Mouse (Mus musculus): ENCODE results near the gene Haao. TPM values are rescaled to one million over a fixed set of nuclear protein-coding genes. Genes with fewer than 3 reads are reported as not detected.

Haao gene
- under 1 TPM; 0.36 to 0.76 TPM for total RNA-seq (2021)
- long read RNA-seq, experiment 1 = 0 reads
- long read RNA-seq, experiment 2, partial matches to known transcripts = 0 of 3 reads
- long read RNA-seq, experiment 2, other reads (novel, unspliced or antisense) = 1 of 3 reads

- no peak for DNase-seq
Measured at GRCm38 (mm10) chr17:83847815-83848214, at the start of gene Haao. Gene Haao (minus strand): TSS chr17:83847963.

DNA sequence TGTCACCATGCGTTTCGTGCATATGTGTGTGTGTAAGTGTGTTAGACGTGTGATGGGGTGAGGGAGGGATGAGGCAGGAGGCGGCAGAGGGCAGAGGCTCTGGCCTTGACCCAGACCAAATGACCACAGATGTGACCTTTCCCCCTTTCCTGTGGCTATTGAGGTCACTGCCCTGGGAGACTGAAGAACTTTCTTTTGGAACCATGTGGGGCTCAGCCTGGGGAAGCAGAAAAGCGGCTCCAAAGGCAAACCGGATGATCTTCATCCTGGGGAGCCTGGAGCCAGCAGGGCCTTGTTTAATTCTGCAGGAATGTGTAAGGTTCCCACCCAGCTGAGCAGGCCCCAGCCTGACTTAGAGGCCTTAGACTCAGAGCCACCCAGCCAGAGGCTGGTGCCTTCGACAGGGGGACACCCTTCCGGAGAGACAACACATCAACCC, 49.6 kb upstream of the Haao start:
- no peak for DNase-seq

DNA sequence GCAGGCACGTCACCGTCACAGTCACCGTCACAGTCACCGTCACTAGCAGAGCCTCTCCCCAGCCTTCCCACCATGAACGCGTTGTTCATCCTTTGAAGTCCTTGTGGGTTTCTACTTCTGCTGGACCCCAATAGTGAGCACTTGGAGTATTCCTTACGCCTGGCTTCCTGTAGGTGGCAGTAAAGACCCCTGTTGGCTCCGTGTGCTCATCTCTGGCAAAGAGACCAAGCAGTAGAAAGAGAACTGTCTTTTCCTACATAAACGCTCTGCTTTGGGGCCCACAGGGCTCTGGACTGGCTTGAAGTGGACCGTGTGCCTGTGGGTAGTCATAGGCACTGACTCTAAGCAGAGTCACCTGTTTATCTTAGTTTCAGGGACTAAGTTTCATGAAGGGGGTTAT, 49.0 kb upstream of the Haao start:
- DNase-seq = peak in 1 of 2 experiments; percentile 41

GRCm38 (mm10) chr17:83895321-83895770, 47.6 kb upstream of the Haao start:
- peak in 1 of 2 experiments; percentile 24 for DNase-seq

DNA sequence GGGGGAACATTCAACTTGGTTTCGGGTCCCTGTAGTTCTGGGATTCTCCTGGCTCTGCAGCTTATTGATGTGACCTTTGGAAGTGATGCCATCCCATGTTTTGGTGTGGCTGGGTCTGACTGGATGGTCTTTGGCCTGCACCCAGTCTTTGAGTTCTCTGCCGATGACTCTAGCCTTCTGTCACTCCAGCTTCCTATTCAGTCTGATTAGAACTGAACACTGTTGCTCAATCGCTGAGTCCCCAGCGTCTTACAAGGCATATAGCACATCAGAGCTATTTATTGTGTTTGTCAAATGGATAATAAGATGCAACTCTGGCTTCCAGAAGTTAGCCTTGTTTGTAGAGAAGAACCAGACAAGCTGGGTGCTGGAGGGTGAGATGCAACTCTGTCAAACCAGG, 45.4 kb upstream of the Haao start:
- no peak for DNase-seq

GRCm38 (mm10) chr17:83891864-83892263, 44.1 kb upstream of the Haao start:
- DNase-seq = no peak

- no peak for DNase-seq
Measured at GRCm38 (mm10) chr17:83890373-83890696, 42.6 kb upstream of the Haao start.

GRCm38 (mm10) chr17:83889691-83890372, 42.1 kb upstream of the Haao start:
- peak in 1 of 2 experiments; percentile 31 for DNase-seq

DNA sequence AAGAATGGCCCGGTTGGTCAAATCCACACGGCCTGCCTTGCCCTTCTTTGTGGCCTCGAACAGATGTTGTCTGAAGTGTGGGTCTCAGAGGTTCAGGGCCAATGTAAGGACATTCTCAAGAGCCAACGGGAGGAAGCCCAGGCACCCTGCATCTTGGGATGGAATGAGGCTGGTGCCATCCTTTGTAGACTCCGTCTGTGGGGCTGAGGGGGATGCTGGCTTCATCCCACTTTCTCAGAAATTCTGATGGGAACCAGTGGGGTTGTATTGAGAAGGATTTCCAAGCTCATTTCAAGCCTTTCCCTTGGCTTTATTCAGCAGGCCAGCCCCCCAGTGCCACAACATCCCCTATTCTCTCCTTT, 41.5 kb upstream of the Haao start:
- no peak for DNase-seq

DNA sequence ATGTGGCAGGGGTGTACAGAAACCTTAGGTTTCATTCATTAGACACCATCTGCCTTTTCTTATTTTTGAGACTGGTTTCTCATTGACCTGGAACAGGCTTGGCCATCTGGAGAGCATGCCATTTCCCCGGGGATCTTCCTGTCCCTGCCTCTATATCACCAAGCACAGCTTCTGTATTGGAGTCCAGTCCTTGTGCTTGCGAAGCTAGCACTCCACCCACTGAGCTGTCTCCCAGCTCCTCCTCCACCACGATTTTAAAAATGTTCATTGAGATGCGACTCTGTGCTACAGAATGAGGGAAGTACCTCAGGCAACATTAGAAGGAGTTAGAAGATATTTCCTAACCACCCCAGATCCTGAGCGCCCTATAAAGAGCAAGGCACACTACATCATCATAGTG, 39.5 kb upstream of the Haao start:
- DNase-seq = no peak

- DNase-seq = no peak
Measured at GRCm38 (mm10) chr17:83886395-83886794, 38.6 kb upstream of the Haao start.

- DNase-seq = no peak
Measured at GRCm38 (mm10) chr17:83885750-83886149, 38.0 kb upstream of the Haao start.

DNA sequence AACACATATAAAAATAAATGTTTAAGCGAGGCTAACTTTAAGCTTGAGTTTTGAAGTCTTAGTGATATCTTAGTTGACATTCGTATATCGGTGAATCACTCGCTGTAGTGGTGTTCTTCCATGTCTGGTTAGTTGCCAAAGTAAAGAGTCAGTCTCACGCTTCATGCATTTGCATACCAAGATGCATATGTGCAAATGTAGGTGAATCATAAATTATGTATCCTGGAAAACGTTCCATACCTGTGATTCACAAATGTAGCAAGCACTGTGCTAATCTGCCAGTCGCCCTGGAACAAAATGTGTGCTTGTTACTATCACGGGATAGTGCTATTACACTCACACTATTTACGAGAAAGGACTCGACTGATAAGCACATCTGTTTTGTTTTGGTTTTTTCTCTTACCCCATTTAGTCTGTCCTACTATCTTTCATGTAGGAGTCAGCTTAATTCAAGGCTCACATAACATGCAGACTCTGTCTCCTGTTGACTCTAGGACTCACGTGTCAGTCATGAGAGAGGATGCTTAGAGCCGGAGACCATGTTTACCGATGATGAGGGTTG, 37.3 kb upstream of the Haao start:
- no peak for DNase-seq

GRCm38 (mm10) chr17:83882788-83883187, 35.0 kb upstream of the Haao start:
- DNase-seq = no peak

GRCm38 (mm10) chr17:83881071-83881470, 33.3 kb upstream of the Haao start:
- no peak for DNase-seq

- no peak for DNase-seq
Measured at GRCm38 (mm10) chr17:83880174-83880710, 32.5 kb upstream of the Haao start.

DNA sequence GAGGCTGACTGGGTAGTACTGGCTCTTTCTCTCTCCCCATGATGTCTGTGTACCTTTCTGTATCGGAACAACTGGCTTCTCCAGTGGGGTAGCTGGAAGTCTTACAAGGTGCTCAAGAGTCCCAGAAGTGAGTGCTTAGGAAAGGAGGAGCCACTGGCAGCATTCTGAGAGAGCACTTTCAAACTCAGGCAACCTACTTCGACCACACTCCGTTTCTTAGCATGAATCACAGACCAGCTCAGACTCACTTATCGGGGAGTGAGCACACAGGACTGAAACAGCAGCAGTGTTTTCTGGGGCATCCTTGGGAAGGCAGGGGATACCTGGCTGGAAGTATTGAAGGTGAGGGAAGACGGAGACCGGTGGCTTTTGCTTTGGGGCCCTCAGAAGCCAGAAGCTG, 31.9 kb upstream of the Haao start:
- DNase-seq = no peak

DNA sequence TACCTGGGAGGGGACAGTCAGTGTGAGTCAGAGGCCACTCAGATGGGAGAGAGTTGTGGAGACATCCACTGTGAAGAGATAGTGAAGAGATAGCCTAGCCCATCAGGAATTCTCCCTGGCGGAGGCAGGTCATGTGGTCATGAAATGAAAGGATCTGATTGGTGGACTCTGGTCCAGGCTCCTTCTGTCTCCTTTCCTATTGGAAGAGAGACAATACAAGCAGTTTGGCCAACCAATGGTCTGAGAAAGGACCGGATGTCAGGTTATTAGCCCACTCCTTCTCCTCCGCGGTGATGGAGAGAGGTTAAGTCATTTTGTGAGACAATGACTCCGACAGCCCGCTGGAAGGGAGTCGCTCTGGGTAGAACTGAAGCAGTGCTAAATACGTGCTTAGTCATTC, 26.8 kb upstream of the Haao start:
- no peak for DNase-seq

DNA sequence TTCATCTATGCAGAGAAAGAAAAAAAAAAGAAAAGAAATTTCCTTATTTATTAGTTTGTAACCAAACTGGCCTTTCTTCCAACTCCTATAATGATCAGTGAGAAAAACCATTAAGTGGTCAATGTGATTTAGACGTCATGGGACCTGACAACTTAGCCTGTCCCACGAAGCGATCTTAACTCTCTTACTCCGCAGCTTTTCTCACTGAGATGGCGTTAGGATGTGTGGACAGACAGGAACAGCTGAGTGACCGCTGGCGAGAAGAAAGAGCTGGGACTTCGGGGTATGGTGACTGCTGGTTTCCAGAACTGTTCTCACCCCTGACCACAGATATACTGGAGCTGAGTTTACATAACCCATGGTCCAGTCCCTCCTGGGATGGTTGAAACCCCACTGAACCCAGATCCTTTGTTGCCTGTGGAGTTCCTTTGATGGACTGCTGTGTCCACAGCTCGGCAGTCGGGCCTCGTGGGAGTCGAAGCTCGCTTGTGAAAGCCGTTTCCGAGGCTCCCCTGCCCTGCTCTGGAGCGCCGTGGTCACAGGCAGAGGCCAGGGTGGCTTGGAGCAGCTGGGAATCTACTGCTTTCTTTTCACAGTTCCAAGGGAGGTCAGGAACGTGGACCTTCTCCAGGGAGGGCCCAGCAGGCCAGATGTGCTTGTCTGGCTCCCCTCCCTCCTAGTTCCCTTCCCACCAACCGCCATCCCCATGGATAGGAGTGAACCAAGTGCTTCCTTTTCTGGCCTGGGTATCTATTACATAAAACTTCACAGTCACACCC, 25.8 kb upstream of the Haao start:
- DNase-seq = peak; percentile 25 to 51

DNA sequence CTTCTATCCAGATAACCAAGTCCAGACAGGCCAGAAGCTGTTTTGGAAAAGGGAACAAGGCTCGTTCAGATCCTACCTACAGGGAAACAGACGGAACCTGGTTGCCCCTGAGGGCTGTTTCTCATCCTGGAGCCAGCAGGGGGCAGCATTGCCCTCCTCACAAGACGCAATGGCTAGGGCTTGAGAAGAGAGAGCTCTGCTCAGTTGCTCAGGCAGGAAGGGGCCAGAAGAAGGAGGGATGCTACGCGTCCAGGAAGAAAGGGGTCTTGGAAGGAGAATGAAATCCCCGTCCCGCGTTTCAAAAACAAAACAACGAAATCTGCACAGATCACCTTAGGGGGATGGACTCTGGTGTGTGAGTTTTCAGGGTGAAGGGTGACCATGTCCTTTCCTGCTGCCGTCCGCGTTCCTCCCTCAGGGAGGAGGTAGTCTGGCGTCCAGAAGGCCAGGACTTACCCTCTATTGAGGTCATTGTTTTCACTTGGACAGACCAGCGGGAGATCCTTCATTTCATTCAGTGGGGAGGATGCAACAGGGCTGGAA, 25.1 kb upstream of the Haao start:
- peak; percentile 75 to 84 for DNase-seq

GRCm38 (mm10) chr17:83871354-83871753, 23.6 kb upstream of the Haao start:
- no peak for DNase-seq

- no peak for DNase-seq
Measured at GRCm38 (mm10) chr17:83870385-83870784, 22.6 kb upstream of the Haao start.

DNA sequence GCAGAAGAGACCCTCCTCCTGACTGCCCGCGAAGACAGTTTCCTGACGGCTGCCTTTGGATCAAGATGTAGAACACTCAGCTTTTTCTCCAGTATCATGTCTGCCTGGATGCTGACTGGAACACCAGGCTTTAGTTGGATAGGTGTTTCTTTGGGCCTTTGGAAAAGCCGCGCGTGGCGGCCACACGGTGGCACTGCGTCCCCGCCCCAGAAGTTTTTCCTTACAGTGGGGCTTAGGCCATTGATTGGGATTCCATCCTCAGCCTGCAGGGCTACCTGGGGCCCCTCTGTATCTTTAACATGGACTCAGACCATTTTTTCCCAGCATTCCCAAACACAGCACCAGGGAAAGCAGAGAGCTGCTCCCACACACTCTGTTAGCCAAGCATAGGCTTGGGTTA, 18.8 kb upstream of the Haao start:
- peak; percentile 33 to 44 for DNase-seq

Data from adrenal gland, postnatal 36 days (tissue).